Mouse (Mus musculus) frontal cortex, postnatal 25 days (tissue): ENCODE data around the gene St6galnac3.
"Not testable (repeated sequence)": the region's sequence is repeated elsewhere in the genome, so short reads cannot be mapped to it uniquely, and the experiment has no call there.

Source experiments
- DNase-seq, 2 experiments: peaks; one replicate each; pipeline ENCODE4 v3.0.0; 2022; ENCODE audit warnings: low spot score in 2 of 2

Gene St6galnac3

DNA sequence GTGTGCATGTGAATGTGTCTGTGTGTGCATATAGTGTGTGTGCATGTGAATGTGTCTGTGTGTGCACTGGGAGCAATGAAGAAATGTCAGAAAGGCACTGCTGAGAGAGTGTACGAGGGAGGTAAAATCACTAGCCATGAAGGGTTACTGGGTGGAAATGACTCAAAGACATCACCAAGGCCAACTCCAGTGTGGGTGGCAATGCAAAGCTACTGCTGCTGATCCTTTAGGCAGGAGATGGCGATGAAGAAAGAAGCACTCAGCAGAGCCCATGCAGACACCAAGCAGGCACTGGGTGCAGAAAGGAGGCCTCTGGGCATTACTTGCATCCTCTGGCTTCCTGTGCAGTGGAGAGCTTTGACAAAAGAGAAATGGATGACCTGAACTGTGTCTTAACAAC, 310.8 kb downstream of the St6galnac3 start:
- DNase-seq = no peak

DNA sequence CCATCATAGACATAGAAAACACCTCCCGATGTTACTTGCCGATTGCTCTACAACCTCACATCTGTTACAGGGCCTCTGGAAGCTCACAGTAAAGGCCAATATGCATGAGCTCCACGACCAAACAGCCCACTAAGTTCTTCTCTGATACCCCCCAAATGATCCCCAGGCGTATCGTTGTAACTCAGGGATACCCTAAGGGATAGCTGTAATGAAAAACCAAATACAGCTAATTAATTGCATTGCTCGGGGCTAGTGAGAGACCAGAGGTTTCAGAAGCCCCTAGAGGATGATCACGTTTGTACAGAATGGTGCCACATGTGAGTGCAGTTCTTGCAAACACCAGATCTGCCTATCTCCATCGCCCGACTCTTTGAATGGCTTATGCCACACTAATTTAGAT, 315.7 kb downstream of the St6galnac3 start:
- no peak for DNase-seq

DNA sequence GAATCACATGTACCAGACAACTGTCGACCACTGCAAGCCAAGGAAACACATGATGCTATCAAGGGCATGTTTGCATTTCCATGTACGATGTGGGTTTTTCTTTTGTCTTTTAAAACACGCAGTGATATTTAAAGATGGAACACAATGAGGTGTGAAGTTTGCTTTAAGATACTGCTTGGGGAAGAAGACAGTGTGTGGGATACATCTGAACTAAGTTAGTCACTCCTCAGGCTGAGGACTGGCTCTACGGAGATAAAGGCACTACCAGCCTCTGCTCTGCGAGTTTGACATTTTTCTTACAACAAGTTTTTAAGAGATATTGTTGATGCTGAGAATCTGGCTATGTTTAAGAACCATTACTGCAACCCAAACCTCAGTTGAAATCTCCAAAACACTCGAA, 316.6 kb downstream of the St6galnac3 start:
- no peak for DNase-seq

DNA sequence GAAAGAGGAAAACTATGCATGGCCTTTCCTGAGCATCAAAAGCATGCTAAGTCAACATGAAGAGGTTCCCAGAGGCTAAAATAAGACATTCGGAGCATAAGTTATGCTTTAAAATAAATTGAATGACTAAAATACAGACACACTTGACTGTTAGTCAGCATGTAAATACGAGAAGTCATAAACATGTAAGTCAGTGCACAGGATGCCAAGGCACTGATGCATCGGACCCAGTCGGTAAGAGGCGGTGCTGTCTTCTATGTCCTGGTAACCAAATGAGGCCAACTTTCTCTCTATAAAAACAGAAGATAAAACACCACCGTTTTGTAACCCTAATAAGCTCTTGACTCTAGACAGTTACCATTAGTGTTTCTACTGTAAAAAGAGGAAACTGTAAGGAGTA, 317.3 kb downstream of the St6galnac3 start:
- DNase-seq = no peak

DNA sequence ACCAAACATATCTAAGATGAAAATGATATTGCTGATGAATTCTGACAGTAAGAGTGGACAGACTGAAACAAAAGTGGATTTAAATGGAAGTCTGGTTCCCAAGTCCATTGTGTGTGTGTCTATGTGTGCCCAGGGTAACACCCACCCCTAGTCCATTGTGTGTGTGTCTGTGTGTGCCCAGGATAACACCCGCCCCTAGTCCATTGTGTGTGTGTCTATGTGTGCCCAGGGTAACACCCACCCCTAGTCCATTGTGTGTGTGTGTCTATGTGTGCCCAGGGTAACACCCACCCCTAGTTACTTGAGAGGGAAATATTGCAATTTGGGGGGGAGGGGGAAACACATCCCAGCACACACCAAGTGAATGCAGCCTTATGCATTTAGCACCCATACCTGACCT, 318.1 kb downstream of the St6galnac3 start:
- no peak for DNase-seq

DNA sequence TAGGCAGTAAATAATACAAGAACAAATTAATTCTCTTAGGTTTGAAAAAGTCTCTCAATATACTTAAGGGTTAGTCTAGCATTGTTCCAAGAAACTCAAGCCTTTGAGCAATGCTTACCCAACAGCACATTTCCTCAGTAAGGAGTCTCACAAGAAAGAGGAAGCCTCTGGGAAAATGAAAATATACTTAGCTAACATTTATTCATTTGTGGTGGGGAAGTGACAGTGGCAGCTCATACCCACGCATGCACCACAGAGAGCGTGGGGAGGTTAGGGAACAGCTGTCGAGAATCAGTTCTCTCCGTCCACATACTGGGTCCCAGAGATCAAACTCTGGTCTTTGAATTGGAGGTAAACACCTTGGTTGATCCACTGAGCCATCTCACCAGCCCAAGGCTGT, 318.8 kb downstream of the St6galnac3 start:
- DNase-seq = no peak

DNA sequence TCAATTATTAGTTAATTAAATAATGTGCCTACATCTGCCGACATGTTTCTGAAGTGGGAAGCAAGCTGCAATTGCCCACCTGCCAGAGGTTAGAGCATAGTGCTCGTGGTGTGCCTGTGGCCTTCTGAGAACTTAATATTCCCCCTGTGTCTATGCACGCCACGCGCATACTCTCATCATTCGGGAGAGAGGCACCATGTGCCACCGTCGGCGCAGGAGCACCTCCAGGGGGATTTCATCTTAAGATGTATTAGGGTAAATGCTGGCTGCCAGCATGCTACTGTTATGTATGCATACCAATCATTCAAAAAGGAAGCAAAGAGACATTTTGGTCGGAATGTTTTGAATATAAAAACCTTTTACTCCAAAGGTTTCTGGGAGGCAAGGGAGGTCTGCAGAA, 319.3 kb downstream of the St6galnac3 start:
- no peak for DNase-seq

DNA sequence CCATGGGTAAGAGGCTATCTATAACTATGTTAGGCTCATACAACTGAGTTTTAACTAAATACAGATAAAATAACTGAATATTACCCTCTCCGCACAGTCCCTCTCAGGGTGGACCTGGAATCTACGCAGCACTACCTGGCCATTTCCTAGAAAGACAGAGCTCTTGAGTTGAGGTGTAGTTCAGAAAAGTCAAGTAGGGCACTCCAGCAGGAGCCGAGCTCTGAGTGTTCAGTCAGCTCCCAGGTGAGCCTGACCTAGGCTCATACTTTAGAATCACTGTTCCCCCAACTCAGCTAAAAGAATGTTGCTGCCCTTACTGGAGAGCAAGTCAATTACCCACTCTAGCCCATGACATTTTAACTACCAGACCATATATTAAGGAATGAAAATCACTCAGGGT, 324.7 kb downstream of the St6galnac3 start:
- DNase-seq = no peak

DNA sequence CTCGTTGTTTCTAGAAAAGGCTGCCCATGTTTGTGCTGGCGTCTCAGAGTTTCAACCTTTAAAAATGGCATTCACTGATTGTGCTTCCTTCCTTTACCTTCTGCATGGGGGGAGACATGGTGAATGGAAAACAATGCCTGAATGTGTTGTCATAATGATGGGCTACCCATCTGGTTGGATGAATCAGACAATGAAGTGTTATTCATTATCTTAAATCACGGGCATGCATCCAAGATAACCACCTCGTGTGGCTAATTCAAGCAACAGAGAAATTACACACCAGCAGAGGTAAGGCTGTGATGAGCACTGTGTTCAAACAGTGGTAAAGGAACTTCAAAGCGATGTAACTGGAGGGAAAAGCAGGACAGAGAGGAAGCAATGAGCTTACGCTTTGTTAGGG, 325.4 kb downstream of the St6galnac3 start:
- DNase-seq = no peak

DNA sequence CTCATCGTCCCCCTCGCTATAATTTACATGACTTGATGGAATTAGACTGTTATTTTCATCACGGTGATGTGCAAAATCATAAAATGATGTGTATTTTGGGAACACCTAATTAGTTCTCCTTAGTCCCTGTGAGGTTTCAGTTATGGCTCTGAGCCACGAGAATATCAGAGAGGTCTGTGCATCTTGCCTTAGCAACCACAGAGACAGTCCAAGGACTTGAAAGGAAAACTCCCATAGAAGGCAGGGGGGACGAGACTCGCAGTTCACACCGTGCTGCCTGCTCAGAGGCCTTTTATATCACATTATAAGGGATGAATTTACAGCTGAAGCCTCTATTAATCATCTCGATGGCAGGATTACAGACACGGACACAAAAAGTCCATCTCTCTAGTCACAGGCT, 327.2 kb downstream of the St6galnac3 start:
- DNase-seq = no peak

DNA sequence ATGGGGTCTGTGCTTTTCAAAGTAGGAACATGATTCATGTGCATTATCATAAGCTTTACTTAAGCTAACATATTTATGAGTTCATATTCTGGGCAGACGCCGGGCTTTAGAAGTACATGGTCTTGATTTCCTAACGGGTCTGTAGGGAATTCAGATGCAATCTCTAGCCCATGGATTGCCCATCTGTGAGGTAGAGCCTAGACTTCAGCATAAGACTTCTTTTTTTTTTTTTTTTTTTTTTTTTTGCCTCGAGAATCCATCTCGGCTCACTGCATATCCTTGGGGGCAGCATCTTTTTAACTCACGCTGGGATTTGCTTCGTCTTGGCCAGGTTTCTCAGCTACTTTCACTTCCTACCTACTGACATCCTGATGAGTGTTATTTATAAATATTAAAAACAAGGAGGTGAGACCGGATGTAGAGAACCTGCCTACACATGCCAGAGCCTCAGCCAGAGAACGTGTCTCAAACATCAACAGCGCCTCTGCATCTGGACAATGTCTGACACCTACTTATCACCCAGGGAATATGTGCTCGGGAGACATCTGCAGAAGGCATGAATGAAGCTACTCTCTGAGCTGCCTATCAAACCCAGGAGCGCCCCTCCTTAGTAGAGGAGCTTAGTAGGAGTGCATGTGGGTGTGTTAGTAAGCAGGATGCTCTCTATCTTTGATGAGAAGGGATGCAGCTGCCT, 328.5 kb downstream of the St6galnac3 start:
- peak; percentile 10 to 16 for DNase-seq

DNA sequence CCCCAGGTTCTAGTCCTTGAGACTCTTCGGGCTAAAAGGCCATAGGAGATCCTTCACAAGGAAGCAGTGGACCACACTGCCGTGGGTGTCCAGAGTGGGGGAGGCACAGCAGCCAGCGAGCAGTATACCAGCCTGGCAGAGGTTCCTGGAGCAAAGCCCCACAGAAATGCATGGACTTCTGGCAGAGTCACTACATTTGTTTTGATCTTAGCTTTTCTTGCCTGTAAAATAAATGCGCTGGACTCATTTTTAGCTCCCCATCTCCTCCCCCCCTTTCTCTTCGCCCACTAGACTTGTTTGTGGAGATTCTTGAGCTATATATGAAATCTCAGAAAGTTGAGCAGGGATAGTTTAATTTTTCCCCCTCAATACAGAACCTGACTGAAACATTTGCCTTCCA, 329.6 kb downstream of the St6galnac3 start:
- no peak for DNase-seq

DNA sequence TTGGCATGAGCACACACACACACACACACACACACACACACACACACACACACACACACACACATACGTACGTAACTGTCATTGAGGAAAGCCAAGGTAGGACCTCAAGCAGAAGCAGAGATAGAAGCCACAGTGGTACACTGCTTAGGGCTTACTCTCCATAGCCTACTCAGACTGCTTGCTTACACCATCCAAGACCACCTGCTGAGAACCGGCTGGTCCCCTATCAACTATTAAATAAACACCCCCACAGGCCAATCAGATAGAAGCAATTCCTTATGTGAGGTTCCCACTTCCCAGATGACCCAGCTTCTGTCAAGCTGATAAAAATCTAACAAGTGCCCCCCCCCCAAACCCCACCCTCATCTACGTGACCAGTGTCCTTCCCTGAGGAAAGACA, 330.2 kb downstream of the St6galnac3 start:
- DNase-seq = no peak

DNA sequence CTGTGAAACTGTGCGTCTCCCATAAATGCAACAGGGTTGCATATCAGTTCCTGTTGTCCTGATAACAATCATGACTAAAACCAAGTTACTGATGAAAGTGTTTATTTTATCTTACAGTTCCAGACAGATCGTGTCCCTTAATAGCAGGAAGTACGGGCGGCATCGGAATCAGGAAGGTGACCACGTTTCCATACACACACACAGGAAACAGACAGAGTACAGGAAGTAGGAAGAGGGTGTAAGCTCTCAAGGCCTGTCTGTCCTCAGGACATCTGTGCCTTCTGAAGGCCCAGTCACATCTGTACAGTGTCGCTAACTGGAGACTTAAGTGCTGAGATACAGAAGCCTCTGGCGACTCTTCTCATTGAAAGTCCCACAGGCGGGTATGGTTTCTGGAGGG, 330.8 kb downstream of the St6galnac3 start:
- no peak for DNase-seq

DNA sequence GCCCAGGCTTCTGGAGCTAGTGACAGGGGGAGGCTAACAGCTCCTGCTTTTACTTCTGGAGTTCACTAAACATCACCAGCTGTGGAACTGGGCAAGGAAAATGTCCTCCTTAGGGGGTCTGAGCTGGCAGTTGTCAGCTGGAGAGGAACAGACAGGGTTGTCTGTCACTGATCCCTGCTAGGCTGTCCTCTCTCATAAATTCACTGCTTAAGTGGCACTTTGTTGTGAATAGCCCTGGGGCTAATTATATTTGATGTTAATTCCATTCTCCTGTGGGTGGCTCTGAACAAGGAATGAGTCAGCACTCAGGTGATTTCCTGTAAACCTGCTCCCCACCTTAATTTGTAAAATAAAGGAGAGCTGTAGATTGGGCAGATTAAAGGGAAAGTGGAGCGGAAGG, 333.5 kb downstream of the St6galnac3 start:
- DNase-seq = not testable (repeated sequence)

DNA sequence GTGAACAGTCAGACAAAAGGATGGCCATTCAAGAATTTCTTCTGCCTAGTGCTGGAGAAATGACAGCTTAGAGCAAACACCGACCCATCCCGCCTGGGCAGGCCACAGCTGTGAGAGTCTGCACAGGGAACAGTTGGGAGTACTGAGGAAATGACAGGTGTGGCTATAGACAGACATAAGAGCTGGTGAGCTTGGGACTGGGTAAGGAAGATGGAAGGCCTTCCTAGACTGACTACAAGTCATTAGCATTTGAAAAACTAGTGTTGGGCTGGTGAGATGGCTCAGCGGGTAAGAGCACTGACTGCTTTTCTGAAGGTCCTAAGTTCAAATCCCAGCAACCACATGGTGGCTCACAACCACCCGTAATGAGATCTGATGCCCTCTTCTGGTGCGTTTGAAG, 340.3 kb downstream of the St6galnac3 start:
- DNase-seq = not testable (repeated sequence)

DNA sequence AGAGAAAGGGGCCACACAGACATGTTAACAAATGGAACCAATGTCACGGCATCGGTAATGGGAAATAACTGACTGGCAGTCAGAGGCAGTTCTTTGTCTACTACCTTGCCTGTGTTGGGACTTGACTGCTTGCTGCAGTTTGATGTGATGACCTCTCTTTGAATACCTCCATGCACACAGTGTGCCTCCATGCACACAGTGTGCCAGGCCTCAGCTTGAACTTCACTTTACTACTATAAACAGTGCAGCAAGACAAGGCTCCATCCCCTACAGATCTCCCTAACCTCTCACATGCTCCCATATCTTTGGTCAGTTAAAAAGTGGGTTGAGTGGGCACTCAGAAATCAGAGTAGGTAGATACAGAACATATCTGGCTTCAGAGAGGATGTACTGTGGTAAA, 341.3 kb downstream of the St6galnac3 start:
- DNase-seq = no peak

DNA sequence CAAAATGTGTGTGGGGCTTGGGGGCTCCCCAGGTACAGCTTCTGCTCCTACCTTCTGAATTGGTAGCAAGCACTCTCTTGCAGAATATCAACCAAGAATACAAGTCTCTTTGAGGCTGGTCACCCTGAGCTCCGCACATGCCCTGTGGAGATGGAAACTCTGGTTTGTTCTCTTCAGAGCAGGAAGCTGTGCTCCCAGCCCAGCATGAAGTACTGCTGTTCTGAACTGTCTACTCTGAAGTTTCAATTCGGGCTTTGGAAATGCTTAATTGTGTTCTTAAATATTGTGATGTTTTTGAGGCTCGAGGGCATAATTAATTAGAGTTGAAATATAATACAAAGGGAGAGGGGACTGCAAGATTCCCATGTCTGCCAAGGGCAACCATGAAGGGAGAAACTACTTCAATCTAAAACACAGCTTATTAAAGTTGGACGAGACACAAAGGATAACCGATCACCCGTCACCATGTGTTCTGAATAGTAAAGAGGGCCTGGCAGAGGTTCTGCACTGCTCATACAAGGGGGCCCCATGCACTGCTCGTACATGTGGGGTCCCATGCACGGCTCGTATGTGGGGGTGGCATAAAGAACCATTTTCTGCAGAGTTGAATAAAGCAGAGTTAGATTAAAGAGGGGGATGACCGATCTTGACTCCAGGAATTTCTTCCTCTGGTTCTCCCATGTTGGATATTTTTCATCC, 359.8 kb downstream of the St6galnac3 start:
- no peak for DNase-seq

DNA sequence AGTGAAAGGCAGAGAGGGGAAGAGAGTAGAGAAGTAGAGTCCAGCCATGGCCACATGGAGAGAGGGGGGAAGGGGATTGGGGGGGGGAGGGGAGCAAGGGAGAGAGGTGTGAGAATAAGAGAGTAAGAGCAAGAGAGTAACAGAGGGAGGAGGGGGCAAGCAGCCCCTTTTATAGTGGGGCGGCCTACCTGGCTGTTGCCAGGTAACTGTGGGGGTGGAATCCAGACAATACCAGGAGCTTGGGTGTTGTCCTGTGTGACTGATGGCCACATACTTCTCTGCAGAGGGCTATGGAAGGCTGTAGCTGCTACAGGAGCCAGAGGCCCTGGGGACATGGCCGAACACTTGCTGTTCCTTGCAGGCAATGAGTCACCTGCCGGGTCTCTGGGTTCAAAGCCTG, 360.6 kb downstream of the St6galnac3 start:
- DNase-seq = no peak

DNA sequence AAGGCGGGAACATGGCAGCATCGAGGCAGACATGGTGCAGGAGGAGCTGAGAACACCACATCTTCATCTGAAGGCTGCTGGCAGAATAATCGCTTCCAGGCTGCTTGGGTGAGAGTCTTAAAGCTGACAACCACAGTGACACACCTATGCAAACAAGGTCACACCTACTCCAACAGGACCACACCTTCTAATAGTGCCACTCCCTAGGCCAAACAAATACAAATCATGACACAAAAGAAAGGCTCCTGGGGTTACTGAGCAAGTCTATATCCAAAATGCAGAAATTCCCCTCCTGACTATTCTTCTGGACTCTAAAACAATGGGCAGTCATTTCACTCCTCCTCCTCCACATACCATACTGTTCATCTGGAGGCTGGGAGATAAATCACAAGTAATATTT, 365.0 kb downstream of the St6galnac3 start:
- no peak for DNase-seq

DNA sequence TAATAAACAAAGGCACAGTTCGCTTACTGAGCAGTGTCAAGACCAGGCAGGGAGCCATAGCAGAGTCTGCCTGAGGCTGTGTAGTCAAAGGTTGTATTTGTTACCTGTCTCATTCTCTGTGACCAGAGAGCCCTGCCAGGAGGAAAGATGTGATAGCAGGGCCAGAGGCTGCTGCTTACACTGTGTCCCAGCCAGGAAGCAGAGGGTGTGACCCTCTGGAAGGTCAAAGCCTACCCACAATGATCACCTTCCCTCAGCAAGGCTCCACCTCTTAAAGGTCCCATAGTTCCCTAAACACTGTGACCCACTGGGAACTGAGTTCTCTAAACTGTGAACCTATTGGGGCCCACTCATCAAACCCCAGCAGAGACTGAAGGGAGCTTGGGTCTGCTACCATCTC, 368.9 kb downstream of the St6galnac3 start:
- DNase-seq = no peak

DNA sequence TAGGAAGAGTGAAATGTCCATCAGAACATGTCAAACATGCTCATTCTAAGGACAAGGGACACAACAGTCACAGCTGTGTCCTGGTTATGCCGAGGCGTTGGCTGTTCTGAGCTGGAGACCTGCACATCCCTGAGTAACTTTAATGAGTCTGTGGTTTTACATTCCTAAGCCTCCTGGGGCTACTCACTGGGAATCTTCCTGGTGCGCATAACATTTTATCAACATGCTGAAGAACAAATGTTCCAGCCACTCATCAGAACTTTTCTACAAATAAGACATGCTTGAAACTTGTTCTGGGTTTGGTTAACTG, 370.0 kb downstream of the St6galnac3 start:
- DNase-seq = no peak

DNA sequence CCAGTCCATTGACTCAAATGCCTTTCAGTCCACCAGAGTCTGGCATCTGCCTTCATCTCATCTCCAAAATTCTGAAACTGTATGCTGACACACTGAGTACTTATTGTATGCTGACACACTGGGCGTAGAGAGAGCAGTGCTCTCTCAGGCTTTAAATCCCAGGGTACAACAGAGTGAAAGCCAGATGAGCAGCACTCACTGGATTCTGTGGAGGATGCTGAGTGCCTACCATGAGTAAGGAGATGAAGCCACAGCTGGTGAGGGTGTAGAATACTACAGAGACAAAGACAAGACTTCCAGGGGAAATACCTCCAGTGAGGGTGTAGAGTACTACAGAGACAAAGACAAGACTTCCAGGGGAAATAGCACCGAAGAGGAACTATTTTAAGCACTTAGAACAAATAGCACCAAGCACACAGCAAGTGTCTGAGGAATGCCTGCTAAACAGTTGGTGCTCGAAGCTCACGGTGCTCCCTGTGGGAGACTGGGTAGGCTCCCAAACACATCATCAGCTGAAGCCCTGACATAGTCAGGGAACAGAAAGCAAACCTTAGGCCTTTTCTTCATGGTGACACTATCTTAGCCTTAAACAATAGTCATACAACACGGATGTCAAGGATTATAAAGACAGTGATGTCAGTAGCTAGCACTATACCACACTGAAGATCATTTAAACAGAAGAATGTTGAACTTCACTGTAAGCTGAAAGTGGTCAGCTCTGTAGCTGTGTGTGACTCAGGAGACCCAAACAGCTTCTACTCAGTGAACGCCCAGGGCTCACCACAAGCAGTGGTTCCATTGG, 370.6 kb downstream of the St6galnac3 start:
- DNase-seq = no peak
